Mouse (Mus musculus) heart, postnatal 0 days (tissue): ENCODE results near the gene Tnxb. TPM values are rescaled to one million over a fixed set of nuclear protein-coding genes. Genes with fewer than 3 reads are reported as not detected.

Source experiments
- ATAC-seq: fragments of 200-750 bp; cut with Nextera tagmentation; 2 replicates; pipeline ENCODE4 v1.8.0; 2017; ENCODE audit warnings: low read depth, moderate number of reproducible peaks, moderate library complexity; ENCODE audit not compliant: insufficient read depth
- DNase-seq: peaks from one replicate; pipeline ENCODE4 v3.0.0-alpha.2; 2016; ENCODE audit warnings: low spot score
- H3K27ac ChIP-seq: fragments of 300-500 bp; sonication (generic); 2 replicates; pipeline ENCODE4 v1.5.1; 2014; ENCODE audit warnings: low read depth, mild to moderate bottlenecking
- H3K27me3 ChIP-seq: fragments of 300-500 bp; sonication (generic); 2 replicates; pipeline ENCODE4 v1.6.1; 2014; ENCODE audit warnings: low read length, mixed read lengths; ENCODE audit not compliant: control insufficient read depth, insufficient read depth
- H3K36me3 ChIP-seq: fragments of 300-500 bp; sonication (generic); replicated peaks from 2 replicates; pipeline ENCODE4 v1.6.1; 2014; ENCODE audit warnings: low read length, mixed read lengths; ENCODE audit not compliant: control insufficient read depth, insufficient read depth
- H3K4me1 ChIP-seq: fragments of 300-500 bp; sonication (generic); 2 replicates; pipeline ENCODE4 v1.6.1; 2014; ENCODE audit warnings: antibody characterized with exemption; ENCODE audit not compliant: control insufficient read depth, insufficient read depth
- H3K4me2 ChIP-seq: fragments of 300-500 bp; sonication (generic); 2 replicates; pipeline ENCODE4 v1.6.1; 2014; ENCODE audit warnings: low read depth, mild to moderate bottlenecking, low read length, moderate library complexity
- H3K4me3 ChIP-seq: fragments of 300-500 bp; sonication (generic); 2 replicates; pipeline ENCODE4 v1.5.1; 2014; ENCODE audit warnings: low read depth, low read length
- H3K9ac ChIP-seq: fragments of 300-500 bp; sonication (generic); replicated peaks from 2 replicates; pipeline ENCODE4 v1.6.1; 2014; ENCODE audit warnings: low read depth, low read length, mixed read lengths
- H3K9me3 ChIP-seq: fragments of 300-500 bp; sonication (generic); replicated peaks from 2 replicates; pipeline ENCODE4 v1.6.1; 2016; ENCODE audit warnings: low read length; ENCODE audit not compliant: control insufficient read depth
- CTCF ChIP-seq: IDR thresholded peaks from 2 replicates; pipeline ENCODE4 v1.5.1; 2016; ENCODE audit warnings: antibody characterized with exemption, control low read depth, low read depth
- EP300 ChIP-seq: IDR thresholded peaks from 2 replicates; pipeline ENCODE4 v1.6.1; 2016; ENCODE audit warnings: antibody characterized with exemption, low read depth
- WGBS: fragments of 180-500 bp; shearing (Covaris S2); extraction: QIAGEN DNeasy Blood & Tissue Kit; methylation state at CpG from one replicate; pipeline ENCODE4 v1.1.7; 2014; 5-methylcytosine and 5-hydroxymethylcytosine counted together
- polyA plus RNA-seq: library from polyadenylated mRNA; unstranded; fragments of >200 nt; fragmentation: Nextera tagmentation; extraction: Ambion mirVana; gene quantifications from 2 replicates; pipeline ENCODE4 v1.2.1, GENCODE M21; 2015
- total RNA-seq: library from RNA; depleted of rRNA; stranded (reverse); fragments of >200 nt; gene quantifications from 2 replicates; pipeline ENCODE4 v1.2.3, GENCODE M21; 2014; ENCODE audit warnings: low replicate concordance

Tnxb gene
- total and polyA plus RNA-seq, 2 experiments from 2014 or later = 1.8 to 26.8 TPM

GRCm38 (mm10) chr17:34657271-34657670 is 13.1 kb upstream of the Tnxb start:
- Histone ChIP-seq H3K4me1 (peaks cover 28% of the 10 kb centered on the region), H3K4me3 (no peak overlapping the region), H3K27me3 (peaks cover 12% of the 10 kb centered on the region; the same call in 1 of the 2 replicates), H3K27ac (peak overlapping the region; percentile 28; the same call in 1 of the 2 replicates), H3K9me3 (no peaks in the 10 kb centered on the region), H3K4me2 (no peak overlapping the region), H3K9ac (no peak overlapping the region), H3K36me3 (peaks cover 9% of the 10 kb centered on the region; the same call in 1 of the 2 replicates)
- no peak for TF ChIP-seq EP300
- TF ChIP-seq CTCF = no peak
- ATAC-seq = no peak
- 40% methylated on average over 2 of the region's 2 CpGs for WGBS
- no peak for DNase-seq

- no peak overlapping the region for H3K9ac ChIP-seq
- DNase-seq (no peak), ATAC-seq (no peak)
- TF ChIP-seq CTCF = no peak
- no peak overlapping the region for H3K4me2 ChIP-seq
- H3K9me3 ChIP-seq = no peaks in the 10 kb centered on the region
- no peak overlapping the region for H3K4me3 ChIP-seq
- H3K27ac ChIP-seq = no peak overlapping the region
- peaks cover under 1% of the 10 kb centered on the region; the same call in 1 of the 2 replicates for H3K36me3 ChIP-seq
- WGBS = 75% methylated on average over 2 of the region's 2 CpGs
- peaks cover 28% of the 10 kb centered on the region for H3K4me1 ChIP-seq
- peaks cover 12% of the 10 kb centered on the region; the same call in 1 of the 2 replicates for H3K27me3 ChIP-seq
These were observed 12.2 kb upstream of the Tnxb start for GRCm38 (mm10) chr17:34658145-34658544.

GRCm38 (mm10) chr17:34658591-34658990 is 11.7 kb upstream of the Tnxb start:
- Histone ChIP-seq H3K9ac (no peak overlapping the region), H3K27me3 (peaks cover 12% of the 10 kb centered on the region; the same call in 1 of the 2 replicates), H3K4me2 (no peak overlapping the region), H3K9me3 (no peaks in the 10 kb centered on the region), H3K27ac (no peak overlapping the region), H3K36me3 (no peaks in the 10 kb centered on the region), H3K4me3 (no peak overlapping the region), H3K4me1 (peaks cover 28% of the 10 kb centered on the region)
- DNase-seq = no peak
- 68% methylated on average over 3 of the region's 3 CpGs for WGBS
- TF ChIP-seq CTCF (no peak), EP300 (no peak)
- ATAC-seq = no peak

GRCm38 (mm10) chr17:34659181-34659896 is 11.0 kb upstream of the Tnxb start:
- no peak for TF ChIP-seq CTCF
- TF ChIP-seq EP300 = no peak
- peaks cover 12% of the 10 kb centered on the region; the same call in 1 of the 2 replicates for H3K27me3 ChIP-seq

GRCm38 (mm10) chr17:34659897-34660214 is 10.5 kb upstream of the Tnxb start:
- peaks cover 27% of the 10 kb centered on the region for H3K4me1 ChIP-seq
- 0 out of 2 replicates have a peak overlapping the region, but pooled peaks have one; percentile 26 for H3K27ac ChIP-seq
- no peak overlapping the region for H3K4me2 ChIP-seq
- ATAC-seq (no peak), DNase-seq (no peak)
- TF ChIP-seq EP300 (no peak), CTCF (no peak)
- no peak overlapping the region for H3K4me3 ChIP-seq
- H3K9me3 ChIP-seq = no peaks in the 10 kb centered on the region
- no peaks in the 10 kb centered on the region for H3K36me3 ChIP-seq
- H3K9ac ChIP-seq = no peak overlapping the region
- WGBS = 52% methylated on average over 3 of the region's 3 CpGs
- H3K27me3 ChIP-seq = peaks cover 12% of the 10 kb centered on the region; the same call in 1 of the 2 replicates

More at GRCm38 (mm10) chr17:34659181-34659896, 11.0 kb upstream of the Tnxb start:
- ATAC-seq (no peak), DNase-seq (no peak)
- Histone ChIP-seq H3K27ac (0 out of 2 replicates have a peak overlapping the region, but pooled peaks have one; percentile 26), H3K4me2 (no peak overlapping the region), H3K4me3 (no peak overlapping the region), H3K36me3 (no peaks in the 10 kb centered on the region), H3K9me3 (no peaks in the 10 kb centered on the region), H3K4me1 (peaks cover 28% of the 10 kb centered on the region), H3K9ac (no peak overlapping the region)
- WGBS = 41% methylated on average over 12 of the region's 12 CpGs
